Mouse (Mus musculus): ENCODE results near the gene Slc38a11.
A peak's percentile ranks its signal among the peaks of the same experiment; 100 is the strongest.

Gene Slc38a11

DNA sequence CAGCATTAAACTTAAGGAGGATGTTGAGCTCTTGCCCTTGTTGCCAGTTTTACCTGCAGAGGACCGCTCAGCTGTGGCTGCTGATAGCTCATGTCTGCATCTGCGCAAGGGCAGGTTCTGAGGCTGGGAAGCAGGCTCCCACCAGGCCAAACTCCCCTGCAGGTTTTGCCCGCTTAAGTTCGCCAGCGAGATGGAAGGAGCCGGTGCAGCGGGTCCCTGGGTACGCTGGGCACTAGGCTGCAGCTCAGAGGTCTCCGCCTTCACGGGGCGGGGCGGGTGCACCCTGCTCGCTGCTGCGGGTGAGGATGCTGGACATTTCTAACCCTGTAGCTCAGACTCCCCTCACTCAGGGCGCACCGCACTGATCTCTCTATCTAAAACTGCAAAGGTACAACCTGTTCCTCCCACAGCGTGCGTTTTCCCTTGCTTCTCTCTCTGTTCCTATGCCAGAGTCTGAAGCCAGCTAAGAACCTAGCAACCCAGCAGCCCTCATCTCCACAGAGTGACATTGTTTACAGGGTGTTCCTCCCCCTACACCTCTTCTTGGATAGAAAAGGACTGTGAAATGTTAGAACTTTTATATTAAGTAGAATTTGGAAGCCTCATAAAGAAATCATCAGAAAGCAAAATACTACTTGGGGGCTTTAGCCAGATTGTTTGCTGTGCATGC is at the start of gene Slc38a11:
Slc38a11 (minus strand) TSS at position 207 of the 670 bp plus-strand sequence.
- peak; percentile 13 for DNase-seq

DNA sequence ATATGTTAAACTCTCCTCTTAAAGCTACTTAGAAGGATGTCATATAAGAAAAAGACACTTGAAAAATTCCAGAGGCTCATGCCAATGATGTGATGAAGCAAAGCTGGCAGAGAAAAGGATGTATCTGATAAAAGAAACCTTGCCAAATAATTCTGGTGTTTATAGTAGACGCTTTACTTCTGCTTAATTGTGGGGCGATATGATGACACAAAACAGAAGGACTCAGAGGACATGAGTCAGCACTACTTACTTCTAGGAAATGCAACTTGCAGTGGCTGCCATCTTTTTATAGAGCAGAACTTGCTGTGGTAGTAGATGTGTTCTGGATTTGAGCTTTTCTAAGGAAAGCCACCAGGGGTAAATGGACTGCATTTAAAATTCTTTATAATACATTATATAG is 43.3 kb upstream of the Slc38a11 start:
- no peak for DNase-seq

DNA sequence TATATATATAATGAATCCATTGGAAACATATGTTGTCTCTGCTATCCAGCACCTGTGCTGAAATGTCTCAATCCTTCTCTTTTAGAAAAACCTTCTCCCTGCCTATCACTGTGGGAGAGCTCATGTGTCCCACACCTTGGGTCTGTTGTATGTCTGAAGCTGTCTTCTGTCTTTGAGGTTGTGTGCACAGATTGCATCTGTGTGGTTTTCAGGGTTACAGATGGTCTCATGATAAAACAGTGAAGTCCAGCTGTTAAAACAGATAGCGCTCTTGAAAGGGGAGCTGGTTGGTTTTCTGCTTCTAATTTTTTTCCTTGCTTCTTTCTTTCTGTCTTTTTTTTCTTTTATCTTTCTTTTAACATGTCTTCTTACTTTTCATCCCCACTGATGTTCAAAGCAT is 41.6 kb upstream of the Slc38a11 start:
- DNase-seq = no peak

DNA sequence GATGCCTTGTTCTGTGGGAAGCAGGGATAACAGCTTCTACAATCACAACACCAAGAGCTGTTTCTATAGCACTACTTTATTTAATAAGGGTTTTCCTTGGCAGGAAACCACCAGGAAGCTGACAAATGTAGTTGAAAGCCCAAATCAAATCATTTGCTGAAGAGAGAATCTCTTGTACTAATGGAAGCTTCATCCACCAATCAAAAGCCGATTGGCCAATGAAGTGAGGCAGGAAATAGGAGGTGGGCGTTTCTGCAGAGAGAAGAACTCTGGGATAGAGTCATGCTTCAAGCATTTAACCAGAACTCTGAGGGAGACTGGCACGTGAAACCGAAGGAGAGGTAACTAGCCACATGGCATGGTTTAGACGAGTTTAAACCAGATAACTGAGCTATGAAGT is 38.2 kb upstream of the Slc38a11 start:
- DNase-seq = no peak

DNA sequence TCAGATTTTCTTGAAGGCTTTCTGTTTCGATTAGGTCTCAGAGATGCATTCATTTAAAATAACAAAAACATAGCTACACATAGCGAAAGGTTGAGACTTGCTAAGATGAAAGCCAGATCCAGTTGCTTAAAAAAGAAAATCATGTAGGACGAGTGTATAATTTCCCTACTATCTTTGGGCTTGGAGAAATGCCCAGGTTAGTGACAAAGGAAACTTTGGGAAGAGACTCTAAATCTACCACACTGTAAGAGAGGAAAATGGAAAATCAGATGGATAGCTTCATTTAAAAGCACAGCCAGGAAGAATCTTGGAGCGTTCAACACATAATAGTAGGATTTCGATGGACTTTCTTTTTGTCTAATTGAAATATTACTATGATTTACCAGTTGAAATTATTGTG is 36.1 kb upstream of the Slc38a11 start:
- no peak for DNase-seq

DNA sequence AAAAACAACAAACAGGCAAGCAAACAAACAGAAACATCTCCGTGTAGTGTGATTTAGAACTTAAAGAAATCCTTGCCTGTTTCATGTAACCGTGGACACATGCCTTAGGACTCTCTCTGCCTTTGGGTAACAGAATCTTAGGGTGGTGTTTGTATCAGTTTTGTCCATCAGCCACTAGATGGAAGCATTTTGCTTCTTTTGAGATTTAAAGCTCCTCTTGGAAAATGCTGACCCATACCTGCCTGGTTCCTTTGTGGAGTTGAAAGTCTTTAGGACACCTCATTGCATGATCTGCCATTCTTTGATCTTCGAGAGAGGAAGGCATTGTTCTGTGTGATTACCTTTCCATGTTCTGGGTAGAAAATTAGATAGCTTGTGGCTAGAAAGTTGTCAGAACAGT is 32.3 kb upstream of the Slc38a11 start:
- DNase-seq = peak; percentile 16

DNA sequence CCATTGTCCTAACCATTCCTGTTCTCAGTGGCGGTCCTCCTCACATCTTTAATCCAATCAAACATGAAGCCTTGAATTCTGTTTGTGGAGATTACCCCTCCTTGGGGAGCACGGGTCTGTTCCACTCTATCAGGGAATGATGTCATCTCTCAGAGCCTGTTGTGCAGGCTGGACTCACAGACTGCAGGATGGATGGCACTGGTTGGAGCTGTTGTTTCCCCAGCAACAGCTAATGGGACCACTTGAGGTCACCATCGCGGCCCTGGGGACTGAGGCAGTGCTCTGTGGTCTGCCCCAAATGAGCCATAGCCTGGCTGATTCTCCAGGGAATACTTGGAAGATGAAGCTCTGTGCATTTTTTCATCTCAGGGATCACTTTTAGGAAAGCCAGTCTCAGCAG is 29.2 kb upstream of the Slc38a11 start:
- no peak for DNase-seq

DNA sequence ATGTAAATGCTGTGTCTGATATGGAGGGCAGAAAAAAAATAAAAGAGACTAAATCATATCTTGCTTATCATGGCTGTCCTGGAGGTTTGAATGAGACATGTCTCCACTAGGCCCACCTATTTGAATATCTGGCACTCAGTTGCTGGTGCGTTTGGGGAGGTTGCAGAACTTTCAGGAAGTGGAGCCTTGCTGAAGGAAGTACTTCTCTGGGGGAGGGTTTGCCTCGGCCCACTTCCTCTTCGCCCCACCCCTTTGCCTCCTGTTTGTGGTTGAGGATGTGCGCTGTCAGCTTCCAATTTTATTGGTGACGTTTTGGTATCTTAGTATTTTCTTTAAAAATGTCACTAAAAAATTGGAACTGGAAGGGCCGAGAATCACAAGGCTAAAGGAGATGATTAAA is 27.5 kb upstream of the Slc38a11 start:
- DNase-seq = no peak

DNA sequence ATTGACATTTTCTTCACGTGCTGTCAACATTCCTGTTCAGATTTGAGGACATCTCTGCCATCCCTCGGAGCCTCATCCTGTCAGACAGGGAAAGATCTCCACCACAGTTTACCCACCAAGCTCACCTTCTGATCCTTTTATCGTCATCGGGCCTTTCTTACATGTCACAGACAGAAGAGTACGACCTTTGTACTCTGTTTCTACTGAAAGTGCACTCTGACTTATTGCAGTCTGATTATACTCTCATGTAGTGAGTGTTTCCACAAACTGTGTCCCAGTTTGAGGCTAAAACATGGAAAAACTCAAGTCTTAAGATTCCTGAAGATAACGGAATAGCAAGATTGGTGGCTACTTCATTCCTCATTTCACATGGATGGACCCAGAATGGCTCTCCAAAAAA is 21.0 kb upstream of the Slc38a11 start:
- no peak for DNase-seq

DNA sequence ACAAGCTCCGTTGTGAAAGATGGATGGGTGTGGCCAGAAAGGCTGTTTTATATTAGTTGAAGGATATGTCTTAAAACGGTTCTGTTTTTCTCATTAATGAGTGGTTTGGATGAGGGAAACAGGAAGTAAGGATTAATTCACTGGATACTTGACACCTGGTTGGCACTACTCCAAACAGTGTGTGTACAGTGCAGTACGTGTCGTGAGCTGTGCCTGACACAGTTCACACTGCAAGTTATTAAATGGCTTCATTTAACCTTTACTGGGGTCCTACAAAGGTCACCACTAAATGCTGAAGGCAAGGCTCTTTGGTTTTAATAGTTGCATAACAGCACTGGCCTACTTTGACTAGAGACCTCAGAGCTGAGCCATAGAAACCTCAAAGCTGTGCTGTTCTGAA is 18.7 kb upstream of the Slc38a11 start:
- peak; percentile 8 for DNase-seq

DNA sequence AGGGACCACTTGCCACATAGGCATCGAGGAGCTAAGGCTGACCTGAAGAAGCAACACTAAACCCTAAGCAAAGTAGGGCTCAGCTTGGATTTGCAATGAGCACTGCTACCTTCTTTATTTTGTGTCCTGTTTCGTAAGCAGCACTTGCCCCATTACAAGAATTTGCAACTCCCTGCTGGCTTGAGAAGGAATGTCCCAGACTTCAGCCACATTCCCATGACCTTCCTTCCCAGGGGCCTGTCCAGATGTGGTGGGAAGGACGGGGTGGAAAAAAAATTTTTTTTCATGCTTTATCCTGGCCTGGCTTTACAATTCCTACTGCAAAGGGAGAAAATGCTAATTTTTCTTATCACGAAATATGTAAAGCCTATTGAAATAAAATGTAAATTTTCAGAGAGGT is 14.6 kb upstream of the Slc38a11 start:
- no peak for DNase-seq

DNA sequence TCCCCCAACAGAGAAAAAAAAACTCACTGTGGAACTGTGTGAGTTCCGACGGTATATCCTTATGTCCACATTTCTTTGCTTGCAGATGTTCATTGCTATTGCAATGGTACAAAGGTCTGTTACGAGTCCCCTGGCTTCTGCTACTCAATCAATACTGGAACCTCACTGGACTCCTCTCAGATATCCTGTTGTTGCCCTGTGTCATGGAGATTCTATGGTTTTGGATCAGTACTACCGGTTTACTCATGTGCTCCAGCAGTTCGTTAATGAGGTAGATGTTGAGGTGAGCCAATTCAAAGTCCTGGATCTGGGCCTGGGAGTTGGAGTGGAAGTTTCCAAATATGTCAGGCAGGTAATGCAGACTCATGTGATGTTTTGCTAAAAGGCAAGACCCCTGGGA is 10.6 kb upstream of the Slc38a11 start:
- no peak for DNase-seq

DNA sequence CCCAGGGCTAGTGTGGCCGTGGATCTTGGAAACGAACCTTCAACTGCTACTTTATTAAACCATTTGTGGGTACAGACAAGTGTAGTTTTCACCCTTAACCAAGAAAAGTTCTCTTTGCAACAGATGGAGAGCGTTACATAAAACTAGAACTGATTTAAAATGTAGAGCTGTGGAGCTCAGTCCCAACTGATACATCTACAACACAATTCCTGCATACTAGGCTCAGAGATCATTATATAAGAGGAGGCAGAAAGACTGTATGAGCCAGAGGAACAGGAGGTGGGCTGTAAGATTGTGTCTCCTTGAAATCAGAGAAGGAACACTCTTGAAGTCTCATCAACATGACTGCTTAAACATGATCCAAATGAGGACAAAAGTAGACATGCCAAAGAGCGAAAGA is 9.2 kb upstream of the Slc38a11 start:
- DNase-seq = no peak

DNA sequence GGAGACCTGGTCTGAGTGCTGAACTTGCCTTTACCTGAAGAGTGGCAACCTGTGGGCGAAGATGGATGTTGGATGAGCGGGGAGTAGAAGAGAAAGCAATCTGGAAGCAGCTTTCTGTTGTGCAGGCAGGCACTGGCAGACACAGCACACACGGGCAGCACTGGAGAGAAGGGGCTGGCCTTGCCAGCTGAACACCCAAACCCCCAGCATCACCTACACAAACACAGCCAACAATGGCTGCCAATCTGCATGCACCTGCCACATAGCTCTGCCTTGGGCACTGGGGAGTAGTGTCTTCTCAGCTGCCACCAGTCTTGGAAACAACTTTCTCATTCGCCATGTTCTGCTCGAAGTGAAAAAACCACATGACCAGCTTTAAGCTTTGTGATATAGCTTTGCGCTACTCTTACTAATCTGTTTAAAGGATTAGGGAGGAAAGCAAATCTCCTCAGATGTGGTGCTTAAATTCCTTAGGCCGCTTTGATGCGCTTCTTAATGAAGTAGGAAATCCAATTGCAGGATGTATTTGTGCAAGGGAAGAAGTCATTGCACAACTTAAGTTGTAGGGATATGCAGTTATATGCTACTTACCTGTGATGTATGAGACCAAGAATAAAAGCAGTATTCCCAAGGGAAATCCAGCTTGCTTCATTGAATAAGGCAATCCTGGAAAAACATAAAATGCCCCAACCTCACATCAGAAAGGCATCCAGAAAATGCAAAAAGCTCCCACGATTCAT is 2.9 kb downstream of the Slc38a11 start:
- no peak for DNase-seq

DNA sequence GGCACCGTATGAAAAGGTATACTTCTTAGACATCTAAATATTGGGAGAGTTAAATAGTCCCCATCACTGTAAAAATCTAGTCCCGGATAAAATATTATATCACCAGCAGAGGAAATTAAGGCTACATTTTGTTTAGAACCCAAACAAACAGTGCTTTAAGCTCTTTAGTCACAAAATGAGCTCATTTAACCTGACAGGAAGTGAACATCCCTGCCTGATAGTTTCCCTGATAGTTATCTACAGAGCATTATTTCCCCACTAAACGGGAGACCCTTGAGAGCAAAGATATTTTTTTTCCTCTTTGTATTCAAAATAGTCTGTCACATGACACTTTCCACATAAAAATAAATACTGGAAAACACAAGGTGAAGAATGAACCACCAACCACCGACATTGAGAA is 16.5 kb downstream of the Slc38a11 start:
- DNase-seq = no peak

DNA sequence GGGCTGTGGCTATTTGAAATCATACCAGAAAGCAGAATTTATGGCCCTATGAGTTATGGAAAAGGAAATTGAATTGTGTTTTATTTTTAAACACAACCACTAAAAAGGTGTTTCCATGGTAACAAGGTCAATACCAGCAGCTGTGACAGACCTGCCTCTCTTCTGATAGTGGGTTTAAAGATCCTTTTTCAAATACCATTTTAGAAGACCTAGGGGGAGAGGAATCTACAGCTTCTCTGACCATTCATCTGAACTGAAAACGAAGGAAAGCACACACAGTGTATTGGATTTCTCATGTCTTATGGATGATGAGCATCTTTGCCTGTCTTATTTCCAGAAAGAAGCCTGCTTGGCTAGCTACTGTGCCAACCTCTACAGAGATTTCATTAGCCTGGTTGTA is 16.9 kb downstream of the Slc38a11 start:
- DNase-seq = no peak

DNA sequence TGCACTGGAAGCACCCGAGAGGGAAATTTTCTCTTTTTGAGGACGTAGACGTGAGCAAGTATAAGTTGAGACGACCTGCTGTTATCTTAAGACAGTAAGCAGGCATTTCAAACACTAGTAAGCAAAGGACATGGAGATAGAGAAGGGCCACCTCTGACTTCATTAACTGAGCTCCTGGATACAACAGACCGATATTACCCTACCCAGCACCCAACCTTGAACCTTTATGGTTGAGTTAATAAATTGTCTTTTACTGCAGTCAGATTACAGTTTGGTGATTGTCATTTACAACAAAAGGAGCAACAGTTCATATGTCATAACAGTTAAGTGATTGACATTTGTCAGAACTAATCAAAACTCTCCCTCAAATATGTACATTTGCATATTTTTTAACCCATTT is 17.8 kb downstream of the Slc38a11 start:
- DNase-seq = no peak

DNA sequence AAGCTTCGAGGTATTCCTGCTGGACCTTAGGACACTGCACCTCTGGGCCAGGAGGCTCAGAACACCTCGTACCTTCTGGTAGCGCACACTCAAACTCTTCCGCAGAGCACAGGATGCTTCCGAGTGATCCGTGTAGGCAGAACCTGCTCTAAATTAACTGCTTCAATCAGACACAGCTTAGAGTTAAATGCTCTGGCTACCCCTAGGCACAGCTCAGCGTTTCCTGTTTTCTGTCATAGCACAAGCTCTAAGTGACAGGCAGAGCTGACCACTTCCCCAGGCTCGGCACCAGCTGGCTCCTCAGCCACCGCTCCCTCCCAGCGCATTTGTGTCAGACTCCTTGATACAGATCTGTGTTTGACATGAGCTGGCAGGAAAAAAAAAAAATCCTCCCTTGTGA is 21.8 kb downstream of the Slc38a11 start:
- no peak for DNase-seq

DNA sequence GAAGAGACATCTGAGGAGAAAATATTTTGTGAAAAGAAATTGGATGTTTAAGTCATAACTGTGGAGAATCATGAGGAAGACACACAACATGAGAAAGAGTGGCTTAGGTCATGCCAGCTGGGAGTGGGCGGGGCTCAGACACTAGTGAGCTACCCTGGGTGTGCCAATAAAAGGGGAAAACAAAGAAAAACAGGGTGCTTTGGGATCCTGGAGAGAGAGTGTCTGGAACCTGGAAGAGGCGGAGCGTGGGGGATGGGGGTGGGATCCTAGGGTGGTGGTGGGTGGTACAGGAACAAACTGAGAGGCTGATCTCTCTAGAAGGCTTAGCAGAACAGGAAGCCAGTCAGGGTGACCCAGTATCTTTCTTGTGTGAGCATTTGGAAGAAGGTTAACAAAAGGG is 23.0 kb downstream of the Slc38a11 start:
- no peak for DNase-seq

DNA sequence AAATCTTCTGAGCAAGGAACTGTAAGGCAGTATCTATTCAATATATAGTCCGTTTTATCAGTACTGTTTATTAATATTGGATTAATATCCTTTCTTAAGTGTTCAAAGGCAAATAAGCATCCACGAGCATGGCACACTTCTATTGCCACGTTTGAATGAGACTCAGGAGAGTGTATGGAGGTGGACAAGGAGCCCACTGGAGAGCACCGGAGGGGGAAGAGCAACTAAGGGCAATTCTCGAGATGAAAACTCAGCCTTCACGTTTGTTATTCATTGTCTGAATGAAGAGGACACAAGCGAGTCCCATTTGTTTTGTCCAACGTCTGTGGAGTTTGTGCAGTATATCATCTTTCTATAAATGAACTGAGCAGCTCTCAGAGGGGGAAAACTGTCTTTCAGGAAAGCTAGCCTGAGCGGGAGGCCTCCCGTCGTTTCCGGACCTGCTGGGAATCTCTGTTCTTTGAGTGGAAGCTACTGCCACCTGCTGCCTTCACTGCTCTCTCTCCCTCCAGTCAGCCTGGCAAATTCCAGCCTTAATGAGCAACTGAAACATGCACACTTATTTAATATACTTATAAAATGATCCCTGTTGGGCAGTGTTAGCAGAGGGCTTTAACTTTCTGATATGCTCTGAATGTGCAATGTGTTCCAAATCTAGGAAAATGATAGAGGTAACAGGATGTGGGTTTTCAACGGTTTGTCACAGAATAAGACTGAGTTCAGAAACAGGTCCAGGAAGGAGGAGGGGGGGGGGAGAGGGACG is 26.3 kb downstream of the Slc38a11 start:
- DNase-seq = peak; percentile 72

DNA sequence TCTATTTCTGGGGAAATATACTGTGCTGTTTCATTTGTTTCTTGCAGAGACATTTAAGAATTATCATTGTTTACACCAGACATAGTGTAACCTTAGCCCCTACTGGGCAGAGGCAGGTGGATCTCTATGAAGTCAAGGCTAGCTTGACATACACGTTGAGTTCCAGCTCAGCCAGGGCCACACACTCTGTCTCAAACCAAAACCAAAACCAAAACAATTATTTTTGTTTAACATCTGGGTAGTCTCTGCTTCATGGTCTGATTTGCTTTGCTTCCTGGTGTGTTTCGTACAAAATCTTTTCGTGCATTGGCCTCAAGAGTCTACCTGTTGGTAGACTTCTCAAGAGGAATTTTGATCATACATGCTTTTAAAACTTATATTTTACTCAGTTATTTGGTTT is 27.2 kb downstream of the Slc38a11 start:
- DNase-seq = no peak

DNA sequence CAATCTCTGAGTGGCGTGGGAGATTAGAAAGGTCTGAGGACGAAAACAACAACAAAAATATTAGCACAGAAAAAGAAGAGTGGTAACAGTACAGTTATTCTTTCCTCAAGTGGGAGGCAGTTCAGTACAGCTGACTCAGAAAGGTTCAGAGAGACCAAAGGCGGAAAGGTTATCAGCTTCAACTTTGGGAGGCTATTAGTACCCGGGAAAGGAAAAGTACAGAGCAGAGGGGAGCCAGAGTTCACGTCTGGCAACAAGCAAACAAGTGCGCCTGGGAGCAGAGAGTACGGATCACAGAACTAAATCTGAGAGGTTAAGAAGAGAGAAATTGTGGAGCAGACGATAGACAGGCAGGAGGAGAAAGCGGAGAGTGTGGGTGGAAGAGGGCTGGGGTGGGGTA is 29.7 kb downstream of the Slc38a11 start:
- no peak for DNase-seq

DNA sequence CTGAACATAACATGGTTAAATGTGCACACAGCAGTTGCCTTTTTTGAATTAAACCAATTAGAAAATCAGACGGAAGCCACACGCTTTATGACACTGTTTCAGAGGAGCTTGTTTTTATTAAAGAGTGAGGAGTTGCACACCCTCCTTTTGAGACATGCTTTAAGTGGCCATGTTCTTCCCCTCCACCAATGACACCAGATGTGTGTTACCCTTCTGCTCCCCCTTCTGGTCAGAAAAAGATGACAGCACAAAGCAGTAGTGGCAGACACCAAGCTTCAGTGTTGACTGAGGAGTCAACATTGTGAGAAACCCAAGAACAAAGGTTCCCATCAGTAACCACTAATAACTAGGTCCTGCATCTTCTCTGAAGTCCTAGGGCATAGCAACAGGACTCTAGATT is 32.5 kb downstream of the Slc38a11 start:
- DNase-seq = peak; percentile 72
